Mouse (Mus musculus) embryo, embryonic 11.5 days (tissue): Measurements from ENCODE around the gene Rhot2.
A peak's percentile ranks its signal among the peaks of the same experiment; 100 is the strongest.

Experiments
- DNase-seq: peaks from one replicate; pipeline ENCODE4 v3.0.0-alpha.2; 2012; ENCODE audit warnings: low read depth, low spot score

Gene Rhot2

GRCm38 (mm10) chr17:25844396-25844901, at the start of gene Rhot2:
Rhot2 (minus strand) TSS chr17:25844851.
- DNase-seq: peak; percentile 84

- peak; percentile 51 for DNase-seq
These were observed 49.4 kb upstream of the Rhot2 start for GRCm38 (mm10) chr17:25893975-25894617.

- DNase-seq: no peak
These were observed 44.2 kb upstream of the Rhot2 start for GRCm38 (mm10) chr17:25888837-25889236.

- DNase-seq: no peak
These were observed 42.8 kb upstream of the Rhot2 start for GRCm38 (mm10) chr17:25887467-25887866.

- DNase-seq: no peak
These were observed 42.2 kb upstream of the Rhot2 start for GRCm38 (mm10) chr17:25886806-25887205.

- no peak for DNase-seq
These were observed 41.0 kb upstream of the Rhot2 start for GRCm38 (mm10) chr17:25885636-25886035.

- no peak for DNase-seq
These were observed 39.2 kb upstream of the Rhot2 start for GRCm38 (mm10) chr17:25883824-25884223.

GRCm38 (mm10) chr17:25883268-25883667, 38.6 kb upstream of the Rhot2 start:
- DNase-seq: no peak

- DNase-seq: no peak
These were observed 37.7 kb upstream of the Rhot2 start for GRCm38 (mm10) chr17:25882306-25882705.

- no peak for DNase-seq
These were observed 37.0 kb upstream of the Rhot2 start for GRCm38 (mm10) chr17:25881691-25882090.

GRCm38 (mm10) chr17:25880913-25881641, 36.4 kb upstream of the Rhot2 start:
- DNase-seq: no peak

GRCm38 (mm10) chr17:25880196-25880910, 35.7 kb upstream of the Rhot2 start, which contains the start of gene Wfikkn1:
Wfikkn1 (minus strand) TSS chr17:25880858.
- DNase-seq: no peak

GRCm38 (mm10) chr17:25879750-25880149, 35.1 kb upstream of the Rhot2 start:
- no peak for DNase-seq

- no peak for DNase-seq
These were observed 34.6 kb upstream of the Rhot2 start for GRCm38 (mm10) chr17:25879261-25879660.

GRCm38 (mm10) chr17:25878611-25879180, 34.0 kb upstream of the Rhot2 start:
- DNase-seq: no peak

GRCm38 (mm10) chr17:25877741-25878610, 33.3 kb upstream of the Rhot2 start:
- DNase-seq: no peak

GRCm38 (mm10) chr17:25877025-25877424, 32.4 kb upstream of the Rhot2 start:
- no peak for DNase-seq

GRCm38 (mm10) chr17:25876347-25876915, 31.8 kb upstream of the Rhot2 start:
- no peak for DNase-seq

- peak; percentile 83 for DNase-seq
These were observed 30.8 kb upstream of the Rhot2 start for GRCm38 (mm10) chr17:25875171-25876136.
